Mouse (Mus musculus) limb, embryonic 15.5 days (tissue): ENCODE data around the gene Fcho2. TPM values are rescaled to one million over a fixed set of nuclear protein-coding genes. Genes with fewer than 3 reads are reported as not detected.
"Not testable (repeated sequence)": the region's sequence is repeated elsewhere in the genome, so short reads cannot be mapped to it uniquely, and the experiment has no call there.

Experiments used
- ATAC-seq: fragments of 200-750 bp; cut with Nextera tagmentation; 2 replicates; pipeline ENCODE4 v1.8.0; 2017; ENCODE audit warnings: low read depth, moderate TSS enrichment; ENCODE audit not compliant: insufficient number of reproducible peaks, low FRiP score, low TSS enrichment
- H3K27ac ChIP-seq: fragments of 300-500 bp; sonication (generic); 2 replicates; pipeline ENCODE4 v1.5.1; 2015; ENCODE audit warnings: moderate library complexity, mild to moderate bottlenecking, inconsistent platforms
- H3K27me3 ChIP-seq: fragments of 300-500 bp; sonication (generic); 2 replicates; pipeline ENCODE4 v1.6.1; 2015; ENCODE audit warnings: inconsistent platforms
- H3K36me3 ChIP-seq: fragments of 300-500 bp; sonication (generic); 2 replicates; pipeline ENCODE4 v1.6.1; 2015; ENCODE audit warnings: inconsistent platforms
- H3K4me1 ChIP-seq: fragments of 300-500 bp; sonication (generic); 2 replicates; pipeline ENCODE4 v1.6.1; 2015; ENCODE audit warnings: inconsistent platforms
- H3K4me2 ChIP-seq: fragments of 300-500 bp; sonication (generic); 2 replicates; pipeline ENCODE4 v1.6.1; 2015; ENCODE audit warnings: mild to moderate bottlenecking, inconsistent platforms
- H3K4me3 ChIP-seq: fragments of 300-500 bp; sonication (generic); 2 replicates; pipeline ENCODE4 v1.5.1; 2015; ENCODE audit warnings: mild to moderate bottlenecking, inconsistent platforms
- H3K9ac ChIP-seq: fragments of 300-500 bp; sonication (generic); 2 replicates; pipeline ENCODE4 v1.6.1; 2015; ENCODE audit warnings: inconsistent platforms
- H3K9me3 ChIP-seq: fragments of 300-500 bp; sonication (generic); 2 replicates; pipeline ENCODE4 v1.6.1; 2016; ENCODE audit warnings: inconsistent platforms
- WGBS: fragments of 180-500 bp; shearing (Covaris S2); methylation state at CpG from one replicate; pipeline ENCODE4 v1.1.7; 2015; 5-methylcytosine and 5-hydroxymethylcytosine counted together
- polyA plus RNA-seq: library from polyadenylated mRNA; unstranded; fragments of >200 nt; fragmentation: Nextera tagmentation; extraction: Ambion mirVana; gene quantifications from 2 replicates; pipeline ENCODE4 v1.2.1, GENCODE M21; 2015

The Fcho2 gene
- polyA plus RNA-seq, 1 experiment from 2014 or later, result 32.4 TPM

DNA sequence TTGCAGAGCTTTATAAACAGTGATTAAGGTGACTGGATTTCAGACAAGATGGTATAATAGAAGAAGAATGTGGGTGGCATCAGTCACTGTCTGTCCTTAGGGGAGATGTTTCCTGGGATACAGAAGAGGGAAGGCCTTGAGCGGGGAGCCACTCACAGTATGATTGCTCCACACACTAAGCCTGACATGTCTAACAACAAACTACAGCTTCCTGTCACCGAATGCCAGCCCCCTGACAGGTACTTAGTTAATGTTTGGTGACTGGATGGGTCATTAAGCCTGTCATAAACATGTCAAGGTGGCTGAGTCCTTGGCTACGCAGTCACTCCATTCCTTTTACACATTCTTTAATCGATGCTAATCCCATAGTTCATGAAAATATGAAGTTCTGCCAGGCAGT, 3.0 kb upstream of the Fcho2 start:
- no peak overlapping the region for H3K4me3 ChIP-seq
- no peak overlapping the region for H3K9ac ChIP-seq
- peaks cover 13% of the 10 kb centered on the region; the same call in 1 of the 2 replicates for H3K4me1 ChIP-seq
- no peak for ATAC-seq
- no peak overlapping the region for H3K27ac ChIP-seq
- no peaks in the 10 kb centered on the region for H3K36me3 ChIP-seq
- H3K4me2 ChIP-seq, result no peak overlapping the region
- H3K27me3 ChIP-seq, result no peaks in the 10 kb centered on the region
- H3K9me3 ChIP-seq, result no peaks in the 10 kb centered on the region
- WGBS, result 61% methylated on average over 4 of the region's 4 CpGs

DNA sequence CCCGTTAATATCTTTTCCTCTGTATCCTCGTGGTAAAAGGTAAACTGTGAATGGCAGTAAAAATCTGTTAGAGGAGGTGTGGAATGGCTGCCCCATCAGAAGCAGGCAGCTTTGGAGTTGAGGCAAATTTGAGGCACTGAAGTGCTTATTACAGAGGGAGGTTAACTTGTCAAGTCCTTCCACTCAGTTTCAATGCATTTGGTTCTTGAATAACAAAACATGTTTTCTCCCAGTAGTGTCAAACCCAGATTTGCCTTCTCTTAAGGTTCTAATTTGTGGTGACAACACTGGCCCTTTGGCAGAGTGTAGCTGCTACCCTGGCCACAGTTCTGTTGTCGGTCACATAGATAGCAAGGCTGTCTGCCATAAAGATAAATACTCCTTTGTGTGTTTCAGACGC, 2.5 kb upstream of the Fcho2 start:
- Histone ChIP-seq H3K4me3 (no peak overlapping the region), H3K4me2 (no peak overlapping the region), H3K36me3 (no peaks in the 10 kb centered on the region), H3K9ac (no peak overlapping the region), H3K27ac (no peak overlapping the region), H3K9me3 (no peaks in the 10 kb centered on the region), H3K4me1 (peaks cover 13% of the 10 kb centered on the region; the same call in 1 of the 2 replicates), H3K27me3 (no peaks in the 10 kb centered on the region)
- no peak for ATAC-seq
- whole genome bisulfite sequencing, result 43% methylated on average over 4 of the region's 4 CpGs

DNA sequence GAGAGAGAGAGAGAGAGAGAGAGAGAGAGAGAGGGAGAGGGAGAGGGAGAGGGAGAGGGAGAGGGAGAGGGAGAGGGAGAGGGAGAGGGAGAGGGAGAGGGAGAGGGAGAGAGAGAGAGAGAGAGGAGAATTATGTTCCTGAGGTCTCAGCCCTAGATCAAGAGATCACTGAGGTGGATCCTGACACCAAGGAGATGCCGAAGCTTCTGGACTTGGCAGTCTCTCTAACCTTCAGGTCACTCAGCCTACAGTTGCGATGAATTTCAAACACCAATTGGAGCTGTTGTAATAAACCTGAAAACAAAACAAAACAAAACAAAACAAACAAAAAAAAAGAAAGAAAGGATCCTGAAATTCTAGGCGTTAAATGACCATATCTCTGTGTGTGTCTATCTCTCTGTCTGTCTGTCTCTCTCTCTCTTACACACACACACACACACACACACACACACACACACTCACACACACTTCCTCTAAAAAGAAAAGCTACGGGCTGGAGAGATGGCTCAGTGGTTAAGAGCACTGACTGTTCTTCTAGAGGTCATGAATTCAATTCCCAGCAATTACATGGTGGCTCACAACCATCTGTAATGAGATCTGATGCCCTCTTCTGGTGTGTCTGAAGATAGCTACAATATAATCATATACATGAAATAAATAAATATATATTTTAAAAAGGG, 1.9 kb upstream of the Fcho2 start:
- not testable (repeated sequence) for H3K4me2 ChIP-seq, H3K4me3 ChIP-seq, H3K36me3 ChIP-seq, H3K9ac ChIP-seq, ATAC-seq, H3K27ac ChIP-seq, H3K27me3 ChIP-seq, H3K9me3 ChIP-seq
- peaks cover 18% of the 10 kb centered on the region; the same call in 1 of the 2 replicates for H3K4me1 ChIP-seq
- 71% methylated on average over 4 of the region's 4 CpGs for WGBS

DNA sequence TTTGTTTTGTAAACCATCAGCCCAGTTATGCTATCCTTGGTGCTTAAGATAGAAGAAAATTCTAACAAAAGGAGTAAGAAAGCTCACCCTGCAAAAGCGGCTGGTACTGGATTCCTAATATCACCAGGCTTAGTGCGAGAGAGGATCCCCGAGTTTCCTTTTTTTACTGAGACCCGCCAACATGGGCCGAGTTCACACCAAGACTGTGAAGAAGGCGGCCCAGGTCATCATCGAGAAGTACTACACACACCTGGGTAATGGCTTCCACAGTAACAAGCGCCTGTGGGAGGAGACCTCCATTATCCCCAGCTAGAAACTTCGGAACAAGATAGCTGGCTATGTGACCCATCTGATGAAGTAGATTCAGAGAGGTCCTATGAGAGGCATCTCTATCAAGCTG, 1.3 kb upstream of the Fcho2 start:
- no peak overlapping the region for H3K4me3 ChIP-seq
- no peak overlapping the region for H3K9ac ChIP-seq
- no peaks in the 10 kb centered on the region for H3K36me3 ChIP-seq
- WGBS, result 87% methylated on average over 9 of the region's 9 CpGs
- H3K4me1 ChIP-seq, result peaks cover 18% of the 10 kb centered on the region; the same call in 1 of the 2 replicates
- no peak overlapping the region for H3K27ac ChIP-seq
- H3K4me2 ChIP-seq, result no peak overlapping the region
- H3K9me3 ChIP-seq, result no peaks in the 10 kb centered on the region
- H3K27me3 ChIP-seq, result no peaks in the 10 kb centered on the region
- ATAC-seq, result no peak

DNA sequence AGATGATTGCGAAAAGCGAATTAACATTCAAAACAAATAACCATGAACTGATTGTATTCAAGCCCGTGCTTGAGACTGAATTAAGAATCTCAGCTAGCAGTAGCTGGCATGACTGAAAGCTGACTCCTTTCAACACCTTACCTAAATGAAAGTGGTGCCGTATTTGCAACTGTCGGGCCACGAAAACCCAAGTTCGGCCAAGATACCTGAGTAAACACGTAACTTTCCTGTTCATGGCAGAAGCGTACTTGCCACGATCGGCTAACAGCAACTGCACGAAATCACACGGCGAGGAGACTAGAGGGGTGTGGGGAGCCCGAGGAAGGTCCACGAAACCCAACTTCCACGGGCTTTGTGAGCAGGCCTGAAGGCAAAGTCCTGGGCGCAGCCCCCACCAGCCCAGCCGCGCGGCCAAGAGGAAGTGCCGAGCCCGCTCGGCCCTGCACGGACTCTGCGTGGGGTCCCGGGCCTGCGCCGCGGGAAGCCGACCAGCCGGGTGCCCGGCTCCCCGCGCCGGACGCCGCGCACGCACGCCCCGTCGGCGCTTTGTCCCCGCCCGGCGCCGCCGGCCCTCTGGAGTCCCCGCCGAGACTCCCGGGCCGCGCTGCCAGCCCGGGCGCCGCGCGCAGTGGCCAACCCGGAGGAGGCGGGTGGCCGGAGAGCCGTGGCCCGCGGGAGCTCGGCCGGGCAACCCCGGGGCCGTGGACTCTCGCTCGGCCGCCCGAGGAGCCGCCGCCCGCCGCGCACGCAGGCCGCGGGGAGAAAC, 791 bp downstream of the Fcho2 start:
- H3K4me2 ChIP-seq, result peak overlapping the region; percentile 50
- ATAC-seq, result 0 out of 2 replicates have a peak, but pooled peaks have one; percentile 31
- H3K36me3 ChIP-seq, result no peaks in the 10 kb centered on the region
- under 1% methylated on average over 72 of the region's 81 CpGs for WGBS
- H3K27ac ChIP-seq, result peak overlapping the region; percentile 98
- peak overlapping the region; percentile 95 for H3K9ac ChIP-seq
- no peaks in the 10 kb centered on the region for H3K27me3 ChIP-seq
- H3K4me3 ChIP-seq, result peak overlapping the region; percentile 90
- H3K4me1 ChIP-seq, result peaks cover 17% of the 10 kb centered on the region; the same call in 1 of the 2 replicates
- no peaks in the 10 kb centered on the region for H3K9me3 ChIP-seq

DNA sequence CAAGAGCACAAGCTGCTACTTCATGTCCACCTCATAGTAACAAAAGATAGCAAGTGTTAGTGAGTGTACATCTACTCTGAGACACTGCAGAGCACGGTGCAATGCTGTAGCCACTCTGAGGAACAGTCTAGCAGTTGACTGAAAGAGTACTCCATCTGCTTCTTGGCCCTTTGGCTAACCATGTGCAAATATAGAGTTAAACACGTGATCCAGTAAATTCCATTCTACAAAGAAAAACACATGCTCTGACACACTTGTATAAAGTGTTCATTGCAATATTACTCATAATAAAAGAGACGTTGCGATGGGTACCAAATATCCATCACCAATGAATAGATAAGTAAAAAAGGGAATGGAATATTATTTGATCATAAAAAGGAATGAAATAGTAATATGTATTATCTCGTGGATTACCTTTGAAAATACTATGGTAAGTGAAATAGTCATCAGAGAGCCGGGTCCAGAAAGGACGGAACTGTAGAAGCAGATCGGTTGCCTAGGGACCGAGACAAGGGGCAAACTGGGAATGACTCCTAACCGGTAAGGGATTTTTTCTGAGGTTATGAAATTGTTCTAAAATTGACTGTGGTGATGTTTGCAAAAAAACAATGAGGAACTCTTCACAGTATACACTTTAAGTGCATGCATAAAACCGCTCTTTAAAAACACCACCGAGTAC, 1.5 kb downstream of the Fcho2 start:
- Histone ChIP-seq H3K9ac (peak overlapping the region; percentile 95; the same call in 1 of the 2 replicates), H3K4me2 (peak overlapping the region; percentile 50), H3K4me1 (peaks cover 15% of the 10 kb centered on the region; the same call in 1 of the 2 replicates), H3K36me3 (no peaks in the 10 kb centered on the region), H3K27me3 (no peaks in the 10 kb centered on the region), H3K27ac (peak overlapping the region; percentile 98), H3K9me3 (no peaks in the 10 kb centered on the region), H3K4me3 (peak overlapping the region; percentile 90)
- 18% methylated on average over 12 of the region's 12 CpGs for WGBS
- ATAC-seq, result no peak

DNA sequence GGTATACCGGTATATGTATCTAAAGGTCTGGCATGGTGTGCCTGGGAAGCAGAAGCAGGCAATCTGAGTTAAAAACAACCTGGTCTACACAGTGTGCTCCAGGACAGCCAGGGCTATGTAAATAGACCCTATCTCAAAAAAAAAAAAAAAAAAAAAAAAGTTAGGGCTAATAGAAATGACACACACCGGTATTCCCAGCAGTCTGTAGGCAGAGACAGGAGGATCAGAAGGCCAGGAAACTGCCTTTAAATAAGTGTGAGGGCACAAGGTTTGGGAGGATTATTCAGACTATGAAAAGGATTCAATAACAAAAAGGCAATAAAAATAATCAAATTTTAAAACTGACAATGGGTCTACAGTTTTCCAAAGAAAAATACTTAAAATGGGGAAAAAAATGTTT, 2.1 kb downstream of the Fcho2 start:
- H3K4me1 ChIP-seq, result peaks cover 15% of the 10 kb centered on the region; the same call in 1 of the 2 replicates
- H3K9ac ChIP-seq, result no peak overlapping the region
- H3K27me3 ChIP-seq, result no peaks in the 10 kb centered on the region
- H3K4me3 ChIP-seq, result 0 out of 2 replicates have a peak overlapping the region, but pooled peaks have one; percentile 90
- WGBS, result 84% methylated on average over 2 of the region's 2 CpGs
- no peaks in the 10 kb centered on the region for H3K36me3 ChIP-seq
- H3K4me2 ChIP-seq, result no peak overlapping the region
- H3K27ac ChIP-seq, result no peak overlapping the region
- ATAC-seq, result no peak
- no peaks in the 10 kb centered on the region for H3K9me3 ChIP-seq

DNA sequence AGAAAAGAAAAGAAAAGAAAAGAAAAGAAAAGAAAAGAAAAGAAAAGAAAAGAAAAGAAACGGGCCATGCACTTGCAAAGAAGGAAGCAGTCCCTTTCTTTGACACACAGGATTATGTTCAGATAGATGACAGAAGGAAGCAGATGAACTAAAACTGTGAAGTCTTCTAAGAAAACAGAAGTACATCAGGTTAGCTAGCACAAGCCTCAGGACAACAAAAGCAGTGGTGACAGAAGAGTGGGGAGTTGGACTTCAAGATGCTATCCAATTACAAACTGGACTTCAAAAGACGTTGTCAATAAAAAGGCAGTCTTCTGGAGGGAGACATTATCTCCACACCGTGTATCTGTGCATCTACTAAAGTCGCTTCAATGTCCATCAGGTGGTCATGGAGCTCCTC, 3.0 kb downstream of the Fcho2 start:
- ATAC-seq, result no peak
- H3K36me3 ChIP-seq, result no peaks in the 10 kb centered on the region
- 64% methylated on average over 4 of the region's 4 CpGs for WGBS
- no peaks in the 10 kb centered on the region for H3K27me3 ChIP-seq
- H3K4me3 ChIP-seq, result no peak overlapping the region
- H3K9me3 ChIP-seq, result no peaks in the 10 kb centered on the region
- peaks cover 15% of the 10 kb centered on the region; the same call in 1 of the 2 replicates for H3K4me1 ChIP-seq
- H3K4me2 ChIP-seq, result no peak overlapping the region
- H3K27ac ChIP-seq, result no peak overlapping the region
- H3K9ac ChIP-seq, result no peak overlapping the region

DNA sequence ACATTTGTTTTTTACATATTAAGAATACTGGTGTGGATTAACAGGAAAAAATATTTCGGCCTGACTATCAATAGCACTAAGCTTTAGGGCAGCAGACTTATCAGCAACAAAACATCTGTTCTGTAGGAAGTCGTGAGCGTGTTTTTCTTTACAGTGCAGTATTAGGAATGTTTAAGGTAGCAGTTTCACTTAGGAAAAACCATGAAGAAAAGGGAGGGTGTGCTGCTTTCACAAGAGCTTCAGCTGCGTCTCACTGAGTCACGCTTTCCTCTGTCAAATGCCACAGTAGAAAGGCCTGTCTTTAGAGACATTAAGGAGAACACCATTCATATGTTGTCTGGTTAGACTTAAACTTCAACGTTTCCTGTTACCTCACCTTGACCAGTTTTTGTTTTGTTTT, 5.1 kb downstream of the Fcho2 start:
- Histone ChIP-seq H3K9me3 (no peaks in the 10 kb centered on the region), H3K4me1 (peaks cover 7% of the 10 kb centered on the region; the same call in 1 of the 2 replicates), H3K9ac (no peak overlapping the region), H3K36me3 (no peaks in the 10 kb centered on the region), H3K4me3 (no peak overlapping the region), H3K4me2 (no peak overlapping the region), H3K27ac (no peak overlapping the region), H3K27me3 (no peaks in the 10 kb centered on the region)
- no peak for ATAC-seq
- WGBS, result 47% methylated on average over 6 of the region's 6 CpGs

DNA sequence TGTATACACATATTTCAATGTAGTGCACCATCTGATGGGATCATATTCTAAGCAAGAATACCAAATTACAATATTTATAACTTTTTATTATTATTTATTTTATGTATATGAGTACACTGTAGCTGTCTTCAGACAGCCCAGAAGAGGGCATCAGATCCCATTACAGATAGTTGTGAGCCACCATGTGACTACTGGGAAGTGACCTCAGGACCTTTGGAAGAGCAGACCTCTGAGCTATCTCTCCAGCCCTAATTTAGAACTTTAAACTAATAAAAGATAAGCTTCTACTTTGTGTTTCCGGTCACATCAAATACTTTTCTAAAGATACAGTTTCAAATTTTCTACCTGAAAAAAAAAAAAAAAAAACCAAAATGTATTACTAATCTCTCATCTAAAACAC, 6.2 kb downstream of the Fcho2 start:
- H3K27ac ChIP-seq, result no peak overlapping the region
- H3K9ac ChIP-seq, result no peak overlapping the region
- ATAC-seq, result no peak
- WGBS, result 87% methylated on average over 1 of the region's 1 CpGs
- peaks cover 5% of the 10 kb centered on the region; the same call in 1 of the 2 replicates for H3K36me3 ChIP-seq
- peaks cover 7% of the 10 kb centered on the region; the same call in 1 of the 2 replicates for H3K4me1 ChIP-seq
- no peaks in the 10 kb centered on the region for H3K27me3 ChIP-seq
- no peak overlapping the region for H3K4me3 ChIP-seq
- no peak overlapping the region for H3K4me2 ChIP-seq
- H3K9me3 ChIP-seq, result no peaks in the 10 kb centered on the region

DNA sequence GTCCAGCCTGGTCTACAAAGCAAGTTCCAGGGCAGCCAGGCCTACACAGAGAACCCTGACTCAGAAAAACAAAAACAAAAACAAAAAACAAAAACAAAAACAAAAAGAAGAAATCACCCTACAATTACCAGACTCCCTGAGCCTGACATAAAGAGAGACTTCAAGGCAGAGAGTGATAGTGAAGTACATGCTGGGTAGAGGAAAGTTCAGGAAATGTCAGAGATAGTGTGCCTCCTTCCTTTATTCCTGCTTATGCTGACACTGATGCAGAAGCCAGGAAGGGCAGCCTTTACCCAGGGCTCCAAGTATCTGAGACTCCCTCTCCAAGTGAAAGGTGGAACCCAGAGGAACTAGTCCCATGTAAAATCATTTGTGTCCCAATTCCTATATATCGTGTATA, 10.8 kb downstream of the Fcho2 start:
- 92% methylated on average over 1 of the region's 1 CpGs for WGBS
- no peak overlapping the region for H3K4me3 ChIP-seq
- no peak for ATAC-seq

DNA sequence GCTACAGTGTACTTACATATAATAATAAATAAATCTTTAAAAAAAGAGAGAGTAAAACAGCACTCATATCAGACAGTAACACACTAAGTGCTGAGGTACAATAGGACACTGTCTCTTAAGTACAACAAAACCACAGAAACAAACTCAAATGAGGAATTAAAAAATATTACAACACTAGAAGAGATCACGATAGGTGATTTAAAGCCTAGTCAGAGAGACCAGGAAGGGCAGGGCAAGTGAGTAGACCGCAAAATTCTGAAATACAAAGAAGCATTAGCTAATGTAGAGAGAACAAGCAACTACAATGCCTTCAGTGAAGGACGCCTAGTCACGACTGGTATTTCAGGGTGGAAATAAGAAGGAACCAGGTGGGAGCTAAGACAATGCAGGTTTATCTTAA, 11.6 kb downstream of the Fcho2 start:
- H3K4me1 ChIP-seq, result no peaks in the 10 kb centered on the region
- peaks cover 42% of the 10 kb centered on the region for H3K36me3 ChIP-seq
- no peak for ATAC-seq

More for the DNA sequence above, 10.8 kb downstream of the Fcho2 start:
- H3K9ac ChIP-seq, result no peak overlapping the region
- H3K4me1 ChIP-seq, result no peaks in the 10 kb centered on the region
- H3K9me3 ChIP-seq, result no peaks in the 10 kb centered on the region
- no peak overlapping the region for H3K27ac ChIP-seq
- H3K36me3 ChIP-seq, result peaks cover 36% of the 10 kb centered on the region
- H3K4me2 ChIP-seq, result no peak overlapping the region
- H3K27me3 ChIP-seq, result no peaks in the 10 kb centered on the region

More for the DNA sequence above, 11.6 kb downstream of the Fcho2 start:
- H3K4me3 ChIP-seq, result no peak overlapping the region
- WGBS, result 88% methylated on average over 4 of the region's 4 CpGs
- no peaks in the 10 kb centered on the region for H3K9me3 ChIP-seq
- no peak overlapping the region for H3K4me2 ChIP-seq
- H3K27me3 ChIP-seq, result no peaks in the 10 kb centered on the region
- no peak overlapping the region for H3K27ac ChIP-seq
- H3K9ac ChIP-seq, result no peak overlapping the region
